Mouse (Mus musculus): ENCODE data around the gene Sbk3. TPM values are rescaled to one million over a fixed set of nuclear protein-coding genes. Genes with fewer than 3 reads are reported as not detected.

The Sbk3 gene
- total and polyA plus RNA-seq, 2 experiments from 2014 or later, result 2.7 to 3.9 TPM

DNA sequence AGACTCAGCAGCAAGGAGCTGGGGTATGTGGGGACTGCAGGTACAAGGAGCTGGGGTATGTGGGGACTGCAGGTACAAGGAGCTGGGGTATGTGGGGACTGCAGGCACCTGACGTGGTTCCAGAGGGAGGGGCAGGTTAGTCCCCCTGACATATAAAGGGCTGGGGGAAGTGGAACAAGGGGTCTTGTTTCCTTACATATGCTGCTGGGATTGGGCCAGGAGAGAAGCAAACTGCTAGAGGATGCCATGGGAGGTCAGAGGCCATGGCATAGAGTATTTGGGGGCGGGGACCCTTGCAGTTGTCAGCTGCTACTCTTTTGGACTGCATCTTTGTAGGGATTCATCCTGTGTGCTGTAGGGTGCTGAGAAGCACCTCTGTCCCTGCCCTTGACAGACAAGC, 53.5 kb downstream of the Sbk3 start:
- no peaks in the 10 kb centered on the region for H3K27me3 ChIP-seq (ENCODE audit: control insufficient read depth, insufficient read depth, low read length)
- whole genome bisulfite sequencing, result 93% methylated on average over 2 of the region's 2 CpGs
- ATAC-seq (ENCODE audit: insufficient read depth, low read depth), result no peak
- H3K4me2 ChIP-seq (ENCODE audit: low read depth, low read length), result no peak overlapping the region
- TF ChIP-seq CTCF (IDR thresholded peaks at IDR 0.05; ENCODE audit: low read depth) (no peak), EP300 (IDR thresholded peaks at IDR 0.05; ENCODE audit: low read depth) (no peak)
- DNase-seq (ENCODE audit: low spot score), result no peak
- peaks cover 32% of the 10 kb centered on the region for H3K36me3 ChIP-seq (replicated peaks; ENCODE audit: control insufficient read depth, insufficient read depth, low read length)
- H3K27ac ChIP-seq (ENCODE audit: low read depth), result no peak overlapping the region
- H3K9ac ChIP-seq (replicated peaks; ENCODE audit: low read depth, low read length), result no peak overlapping the region
- H3K4me1 ChIP-seq (ENCODE audit: control insufficient read depth, insufficient read depth), result peaks cover 12% of the 10 kb centered on the region
- no peaks in the 10 kb centered on the region for H3K9me3 ChIP-seq (replicated peaks; ENCODE audit: control insufficient read depth, low read length)
- no peak overlapping the region for H3K4me3 ChIP-seq (ENCODE audit: low read depth, low read length)

DNA sequence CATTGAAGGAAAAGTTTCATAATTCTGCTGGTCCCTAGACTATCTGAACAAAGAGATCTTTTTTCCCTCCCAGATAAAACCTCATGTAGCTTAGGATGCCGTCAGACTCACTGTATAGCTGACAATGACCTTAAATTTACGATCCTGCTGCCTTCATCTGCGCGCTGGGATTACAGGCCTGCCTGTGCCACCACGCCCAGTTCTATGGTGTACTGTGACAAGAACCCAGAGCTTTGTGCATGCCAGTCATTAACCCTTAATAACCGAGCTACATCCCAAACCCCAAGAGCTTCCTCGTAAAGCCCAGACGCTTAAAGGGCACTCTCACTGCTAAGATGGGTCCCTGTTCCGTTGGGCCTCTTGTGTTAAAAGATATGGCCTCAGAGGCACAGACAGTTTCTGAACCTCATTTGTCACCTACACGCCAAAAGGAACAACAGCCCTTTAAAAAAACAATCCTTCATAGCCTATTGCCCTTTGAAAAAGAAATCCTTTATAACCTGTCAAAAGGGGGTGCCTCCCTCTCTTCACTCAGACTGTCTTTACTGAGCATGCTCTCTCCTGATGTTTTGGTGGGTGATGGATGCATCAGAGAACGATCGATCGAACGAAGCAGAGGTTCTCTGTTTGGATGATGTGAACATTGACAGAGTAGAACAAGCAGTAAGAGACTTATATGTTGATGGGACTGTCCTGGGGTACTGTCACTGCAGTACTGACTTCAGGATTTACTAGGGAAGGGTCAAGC, 55.1 kb downstream of the Sbk3 start:
- H3K9me3 ChIP-seq (replicated peaks; ENCODE audit: control insufficient read depth, low read length), result no peaks in the 10 kb centered on the region
- no peaks in the 10 kb centered on the region for H3K27me3 ChIP-seq (ENCODE audit: control insufficient read depth, insufficient read depth, low read length)
- H3K36me3 ChIP-seq (replicated peaks; ENCODE audit: control insufficient read depth, insufficient read depth, low read length), result peaks cover 32% of the 10 kb centered on the region
- no peak for TF ChIP-seq EP300 (IDR thresholded peaks at IDR 0.05; ENCODE audit: low read depth)
- no peak for TF ChIP-seq CTCF (IDR thresholded peaks at IDR 0.05; ENCODE audit: low read depth)
- H3K9ac ChIP-seq (replicated peaks; ENCODE audit: low read depth, low read length), result peak overlapping the region; percentile 79
- H3K27ac ChIP-seq (ENCODE audit: low read depth), result peak overlapping the region; percentile 96
- ATAC-seq (ENCODE audit: insufficient read depth, low read depth) (peak; percentile 28; the same call in 1 of the 2 replicates), DNase-seq (ENCODE audit: low spot score) (peak; percentile 26)
- H3K4me2 ChIP-seq (ENCODE audit: low read depth, low read length), result peak overlapping the region; percentile 86
- peak overlapping the region; percentile 90 for H3K4me3 ChIP-seq (ENCODE audit: low read depth, low read length)
- H3K4me1 ChIP-seq (ENCODE audit: control insufficient read depth, insufficient read depth), result peaks cover 10% of the 10 kb centered on the region
- WGBS, result 22% methylated on average over 14 of the region's 14 CpGs

Other genes with a start within 250 kb of the Sbk3 start
Only the 30 nearest of the 33 such genes appear.
- gene Cox6b2, start 218.1 kb downstream of the Sbk3 start, total RNA-seq (2014; rRNA removed; ENCODE audit: low replicate concordance), result 20.8 TPM in 1 of 2 replicates, not detected in the other
- gene Cox6b2, start 218.1 kb downstream of the Sbk3 start, polyA plus RNA-seq (2015; fragmentation: Nextera tagmentation; extraction: Ambion mirVana), result 27.1 and 27.8 TPM in 2 replicates
- gene Fam71e2, start 199.9 kb downstream of the Sbk3 start, total RNA-seq (2014; rRNA removed; ENCODE audit: low replicate concordance), result not detected in 2 replicates
- not detected in 2 replicates for gene Fam71e2, start 199.9 kb downstream of the Sbk3 start, polyA plus RNA-seq (2015; fragmentation: Nextera tagmentation; extraction: Ambion mirVana)
- not detected in 2 replicates for gene Il11, start 188.3 kb downstream of the Sbk3 start, total RNA-seq (2014; rRNA removed; ENCODE audit: low replicate concordance)
- not detected in 2 replicates for gene Il11, start 188.3 kb downstream of the Sbk3 start, polyA plus RNA-seq (2015; fragmentation: Nextera tagmentation; extraction: Ambion mirVana)
- gene Tmem190, start 188.2 kb downstream of the Sbk3 start, total RNA-seq (2014; rRNA removed; ENCODE audit: low replicate concordance), result not detected in 2 replicates
- not detected in 2 replicates for gene Tmem190, start 188.2 kb downstream of the Sbk3 start, polyA plus RNA-seq (2015; fragmentation: Nextera tagmentation; extraction: Ambion mirVana)
- gene Tmem238, start 181.5 kb downstream of the Sbk3 start, total RNA-seq (2014; rRNA removed; ENCODE audit: low replicate concordance), result 2.2 and 21.0 TPM in 2 replicates
- gene Tmem238, start 181.5 kb downstream of the Sbk3 start, polyA plus RNA-seq (2015; fragmentation: Nextera tagmentation; extraction: Ambion mirVana), result 8.0 and 8.6 TPM in 2 replicates
- 141 and 173 TPM in 2 replicates for gene Rpl28, start 178.3 kb downstream of the Sbk3 start, total RNA-seq (2014; rRNA removed; ENCODE audit: low replicate concordance)
- gene Rpl28, start 178.3 kb downstream of the Sbk3 start, polyA plus RNA-seq (2015; fragmentation: Nextera tagmentation; extraction: Ambion mirVana), result 259 and 269 TPM in 2 replicates
- gene Ube2s, start 158.6 kb downstream of the Sbk3 start, total RNA-seq (2014; rRNA removed; ENCODE audit: low replicate concordance), result 440 and 486 TPM in 2 replicates
- 156 and 174 TPM in 2 replicates for gene Ube2s, start 158.6 kb downstream of the Sbk3 start, polyA plus RNA-seq (2015; fragmentation: Nextera tagmentation; extraction: Ambion mirVana)
- 0.23 TPM in 1 of 2 replicates, not detected in the other for gene Shisa7, start 126.5 kb downstream of the Sbk3 start, total RNA-seq (2014; rRNA removed; ENCODE audit: low replicate concordance)
- gene Shisa7, start 126.5 kb downstream of the Sbk3 start, polyA plus RNA-seq (2015; fragmentation: Nextera tagmentation; extraction: Ambion mirVana), result not detected in 2 replicates
- 1.4 and 20.0 TPM in 2 replicates for gene Isoc2b, start 100.9 kb downstream of the Sbk3 start, total RNA-seq (2014; rRNA removed; ENCODE audit: low replicate concordance)
- gene Isoc2b, start 100.9 kb downstream of the Sbk3 start, polyA plus RNA-seq (2015; fragmentation: Nextera tagmentation; extraction: Ambion mirVana), result 4.5 and 6.5 TPM in 2 replicates
- 15.2 and 25.6 TPM in 2 replicates for gene Isoc2a, start 94.0 kb downstream of the Sbk3 start, total RNA-seq (2014; rRNA removed; ENCODE audit: low replicate concordance)
- gene Isoc2a, start 94.0 kb downstream of the Sbk3 start, polyA plus RNA-seq (2015; fragmentation: Nextera tagmentation; extraction: Ambion mirVana), result 1.4 and 1.6 TPM in 2 replicates
- 0.88 TPM in 1 of 2 replicates, not detected in the other for gene Gm36210, start 64.7 kb downstream of the Sbk3 start, total RNA-seq (2014; rRNA removed; ENCODE audit: low replicate concordance)
- gene Gm36210, start 64.7 kb downstream of the Sbk3 start, polyA plus RNA-seq (2015; fragmentation: Nextera tagmentation; extraction: Ambion mirVana), result 0.08 and 0.12 TPM in 2 replicates
- gene Zfp628, start 56.0 kb downstream of the Sbk3 start, total RNA-seq (2014; rRNA removed; ENCODE audit: low replicate concordance), result 8.9 and 13.1 TPM in 2 replicates
- 1.7 and 1.9 TPM in 2 replicates for gene Zfp628, start 56.0 kb downstream of the Sbk3 start, polyA plus RNA-seq (2015; fragmentation: Nextera tagmentation; extraction: Ambion mirVana)
- 2.0 and 4.2 TPM in 2 replicates for gene Nat14, start 49.1 kb downstream of the Sbk3 start, total RNA-seq (2014; rRNA removed; ENCODE audit: low replicate concordance)
- 2.8 and 3.6 TPM in 2 replicates for gene Nat14, start 49.1 kb downstream of the Sbk3 start, polyA plus RNA-seq (2015; fragmentation: Nextera tagmentation; extraction: Ambion mirVana)
- 3.5 and 5.0 TPM in 2 replicates for gene Ssc5d, start 45.4 kb downstream of the Sbk3 start, total RNA-seq (2014; rRNA removed; ENCODE audit: low replicate concordance)
- gene Ssc5d, start 45.4 kb downstream of the Sbk3 start, polyA plus RNA-seq (2015; fragmentation: Nextera tagmentation; extraction: Ambion mirVana), result 1.1 and 1.2 TPM in 2 replicates
- gene Sbk2, start 6.8 kb downstream of the Sbk3 start, total RNA-seq (2014; rRNA removed; ENCODE audit: low replicate concordance), result 16.4 and 19.9 TPM in 2 replicates
- gene Sbk2, start 6.8 kb downstream of the Sbk3 start, polyA plus RNA-seq (2015; fragmentation: Nextera tagmentation; extraction: Ambion mirVana), result 22.0 and 24.3 TPM in 2 replicates
- gene Zfp579, start 25.0 kb upstream of the Sbk3 start, total RNA-seq (2014; rRNA removed; ENCODE audit: low replicate concordance), result 8.3 and 15.0 TPM in 2 replicates
- gene Zfp579, start 25.0 kb upstream of the Sbk3 start, polyA plus RNA-seq (2015; fragmentation: Nextera tagmentation; extraction: Ambion mirVana), result 25.4 and 30.6 TPM in 2 replicates
- gene Zfp524, start 43.2 kb upstream of the Sbk3 start, total RNA-seq (2014; rRNA removed; ENCODE audit: low replicate concordance), result 11.0 and 15.6 TPM in 2 replicates
- 12.5 and 15.1 TPM in 2 replicates for gene Zfp524, start 43.2 kb upstream of the Sbk3 start, polyA plus RNA-seq (2015; fragmentation: Nextera tagmentation; extraction: Ambion mirVana)
- gene Fiz1, start 43.5 kb upstream of the Sbk3 start, total RNA-seq (2014; rRNA removed; ENCODE audit: low replicate concordance), result 37.2 and 56.9 TPM in 2 replicates
- 14.4 and 14.7 TPM in 2 replicates for gene Fiz1, start 43.5 kb upstream of the Sbk3 start, polyA plus RNA-seq (2015; fragmentation: Nextera tagmentation; extraction: Ambion mirVana)
- gene Gm44973, start 44.3 kb upstream of the Sbk3 start, total RNA-seq (2014; rRNA removed; ENCODE audit: low replicate concordance), result not detected in 2 replicates
- 0.75 and 1.1 TPM in 2 replicates for gene Gm44973, start 44.3 kb upstream of the Sbk3 start, polyA plus RNA-seq (2015; fragmentation: Nextera tagmentation; extraction: Ambion mirVana)
- 17.6 and 24.9 TPM in 2 replicates for gene Zfp865, start 49.2 kb upstream of the Sbk3 start, total RNA-seq (2014; rRNA removed; ENCODE audit: low replicate concordance)
- gene Zfp865, start 49.2 kb upstream of the Sbk3 start, polyA plus RNA-seq (2015; fragmentation: Nextera tagmentation; extraction: Ambion mirVana), result 1.8 and 2.0 TPM in 2 replicates
- gene Ccdc106, start 49.4 kb upstream of the Sbk3 start, total RNA-seq (2014; rRNA removed; ENCODE audit: low replicate concordance), result 1.0 and 2.8 TPM in 2 replicates
- 0.33 and 0.85 TPM in 2 replicates for gene Ccdc106, start 49.4 kb upstream of the Sbk3 start, polyA plus RNA-seq (2015; fragmentation: Nextera tagmentation; extraction: Ambion mirVana)
- 0.99 TPM in 1 of 2 replicates, not detected in the other for gene 4632433K11Rik, start 63.0 kb upstream of the Sbk3 start, total RNA-seq (2014; rRNA removed; ENCODE audit: low replicate concordance)
- gene 4632433K11Rik, start 63.0 kb upstream of the Sbk3 start, polyA plus RNA-seq (2015; fragmentation: Nextera tagmentation; extraction: Ambion mirVana), result not detected in 2 replicates
- 7.2 and 8.3 TPM in 2 replicates for gene Zfp784, start 67.3 kb upstream of the Sbk3 start, total RNA-seq (2014; rRNA removed; ENCODE audit: low replicate concordance)
- 8.0 and 8.2 TPM in 2 replicates for gene Zfp784, start 67.3 kb upstream of the Sbk3 start, polyA plus RNA-seq (2015; fragmentation: Nextera tagmentation; extraction: Ambion mirVana)
- 15.0 TPM in 1 of 2 replicates, not detected in the other for gene Zfp580, start 80.4 kb upstream of the Sbk3 start, total RNA-seq (2014; rRNA removed; ENCODE audit: low replicate concordance)
- 14.7 and 16.6 TPM in 2 replicates for gene Zfp580, start 80.4 kb upstream of the Sbk3 start, polyA plus RNA-seq (2015; fragmentation: Nextera tagmentation; extraction: Ambion mirVana)
- 95.2 and 99.1 TPM in 2 replicates for gene U2af2, start 91.0 kb upstream of the Sbk3 start, total RNA-seq (2014; rRNA removed; ENCODE audit: low replicate concordance)
- gene U2af2, start 91.0 kb upstream of the Sbk3 start, polyA plus RNA-seq (2015; fragmentation: Nextera tagmentation; extraction: Ambion mirVana), result 38.0 and 39.3 TPM in 2 replicates
- 208 and 236 TPM in 2 replicates for gene Epn1, start 109.1 kb upstream of the Sbk3 start, total RNA-seq (2014; rRNA removed; ENCODE audit: low replicate concordance)
- gene Epn1, start 109.1 kb upstream of the Sbk3 start, polyA plus RNA-seq (2015; fragmentation: Nextera tagmentation; extraction: Ambion mirVana), result 53.0 and 56.4 TPM in 2 replicates
- gene Rfpl4, start 145.8 kb upstream of the Sbk3 start, total RNA-seq (2014; rRNA removed; ENCODE audit: low replicate concordance), result not detected in 2 replicates
- gene Rfpl4, start 145.8 kb upstream of the Sbk3 start, polyA plus RNA-seq (2015; fragmentation: Nextera tagmentation; extraction: Ambion mirVana), result not detected in 2 replicates
- 0.35 and 1.1 TPM in 2 replicates for gene Rasl2-9, start 154.8 kb upstream of the Sbk3 start, total RNA-seq (2014; rRNA removed; ENCODE audit: low replicate concordance)
- 4.4 and 6.5 TPM in 2 replicates for gene Rasl2-9, start 154.8 kb upstream of the Sbk3 start, polyA plus RNA-seq (2015; fragmentation: Nextera tagmentation; extraction: Ambion mirVana)
- gene Vmn1r55, start 178.5 kb upstream of the Sbk3 start, total RNA-seq (2014; rRNA removed; ENCODE audit: low replicate concordance), result not detected in 2 replicates
- not detected in 2 replicates for gene Vmn1r55, start 178.5 kb upstream of the Sbk3 start, polyA plus RNA-seq (2015; fragmentation: Nextera tagmentation; extraction: Ambion mirVana)
- gene Vmn1r56, start 225.6 kb upstream of the Sbk3 start, total RNA-seq (2014; rRNA removed; ENCODE audit: low replicate concordance), result not detected in 2 replicates
- gene Vmn1r56, start 225.6 kb upstream of the Sbk3 start, polyA plus RNA-seq (2015; fragmentation: Nextera tagmentation; extraction: Ambion mirVana), result not detected in 2 replicates

Data from heart, postnatal 0 days (tissue).